41 mouse cellular contexts compared by ENCODE assay signal in genomic region chr11:100255514-100255913, GRCm38 (mm10). TPM values are rescaled to one million over a fixed set of nuclear protein-coding genes. Genes with fewer than 3 reads are reported as not detected.
"Had no signal": no experiment of that assay in that cellular context is flagged by ENCODE, and none has a peak within 500 bp of the region (broad histone marks: within the 10 kb centered on the region; RNA-seq: fewer than 3 reads in every experiment).

No protein-coding gene starts in this region.

- H3K27me3 ChIP-seq: hindbrain, embryonic 12.5 days; intestine, embryonic 15.5 days; limb, embryonic 12.5 days; liver, embryonic 13.5 days; liver, embryonic 15.5 days had no signal

- H3K4me3 ChIP-seq: gastrocnemius, adult 2 months; heart, embryonic 10.5 days; heart, embryonic 12.5 days; hindbrain, embryonic 10.5 days; hindbrain, embryonic 12.5 days; intestine, embryonic 15.5 days; left cerebral cortex, adult 2 months; limb, embryonic 10.5 days; limb, embryonic 12.5 days; liver, embryonic 13.5 days; liver, embryonic 15.5 days had no signal

- H3K36me3 ChIP-seq: heart, embryonic 10.5 days; heart, embryonic 12.5 days; hindbrain, embryonic 10.5 days; hindbrain, embryonic 12.5 days; intestine, embryonic 15.5 days; limb, embryonic 10.5 days; limb, embryonic 12.5 days; liver, embryonic 13.5 days; liver, embryonic 15.5 days had no signal

- DNase-seq: gastrocnemius, adult 2 months; gastrocnemius, postnatal 10 days; gastrocnemius, postnatal 25 days; heart, postnatal 10 days; heart, postnatal 4 days; kidney, adult 18-20 months; kidney, adult 8-10 months; kidney, postnatal 14 days; kidney, postnatal 36 days; layer of hippocampus, adult 9-11 months; layer of hippocampus, postnatal 36 days; liver; liver, embryonic 13.5 days had no signal

- H3K27ac ChIP-seq: gastrocnemius, adult 2 months; heart, embryonic 10.5 days; hindbrain, embryonic 10.5 days; hindbrain, embryonic 12.5 days; hindbrain, embryonic 14.5 days; intestine, embryonic 15.5 days; left cerebral cortex, adult 2 months; limb, embryonic 10.5 days; limb, embryonic 12.5 days; liver, embryonic 13.5 days; liver, embryonic 15.5 days had no signal

- H3K4me2 ChIP-seq: heart, embryonic 12.5 days; hindbrain, embryonic 12.5 days; hindbrain, embryonic 14.5 days; intestine, embryonic 15.5 days; limb, embryonic 12.5 days; liver, embryonic 11.5 days; liver, embryonic 13.5 days; liver, embryonic 15.5 days had no signal

- H3K9me3 ChIP-seq: heart, embryonic 10.5 days; heart, embryonic 12.5 days; hindbrain, embryonic 10.5 days; hindbrain, embryonic 12.5 days; intestine, embryonic 15.5 days; limb, embryonic 10.5 days; limb, embryonic 12.5 days; liver, embryonic 13.5 days; liver, embryonic 15.5 days had no signal

- H3K4me1 ChIP-seq: heart, embryonic 12.5 days; hindbrain, embryonic 12.5 days; intestine, embryonic 15.5 days; limb, embryonic 12.5 days; liver, embryonic 13.5 days; liver, embryonic 15.5 days had no signal

- H3K9ac ChIP-seq: heart, embryonic 12.5 days; hindbrain, embryonic 12.5 days; hindbrain, embryonic 14.5 days; intestine, embryonic 15.5 days; limb, embryonic 12.5 days; liver, embryonic 13.5 days; liver, embryonic 15.5 days had no signal

- ATAC-seq: hindbrain, embryonic 16.5 days; inflammation-experienced regulatory T-cells, adult 6 months; intestine, embryonic 15.5 days; intestine, postnatal 0 days had no signal

RNA-seq across cellular contexts. Expression of gene Krt17, which starts 5.3 kb away (rescaled TPM):
- total RNA-seq: gastrocnemius, adult 2 months; gastrocnemius, postnatal 25 days; granulocyte monocyte progenitor cell, adult 5-6 weeks; heart, adult 8-10 months; heart, postnatal 10 days; heart, postnatal 25 days; layer of hippocampus, adult 18-20 months; layer of hippocampus, adult 8-10 months; layer of hippocampus, postnatal 14 days; layer of hippocampus, postnatal 36 days; left cerebral cortex, adult 2 months; left cerebral cortex, postnatal 14 days; left cerebral cortex, postnatal 36 days had no signal

RNA-seq across cellular contexts. Expression of gene Krt16, which starts 6.8 kb away (rescaled TPM):
- total RNA-seq: gastrocnemius, adult 2 months; gastrocnemius, postnatal 10 days; gastrocnemius, postnatal 25 days; granulocyte monocyte progenitor cell, adult 5-6 weeks; heart, adult 8-10 months; heart, postnatal 10 days; heart, postnatal 25 days; heart, postnatal 4 days; layer of hippocampus, adult 18-20 months; layer of hippocampus, adult 8-10 months; layer of hippocampus, postnatal 14 days; layer of hippocampus, postnatal 36 days; left cerebral cortex, adult 2 months; left cerebral cortex, postnatal 14 days; left cerebral cortex, postnatal 36 days had no signal
- polyA plus RNA-seq: heart, embryonic 10.5 days; heart, embryonic 12.5 days; heart, embryonic 14.5 days; hindbrain, embryonic 10.5 days; hindbrain, embryonic 12.5 days; hindbrain, embryonic 14.5 days; hindbrain, embryonic 16.5 days; inflammation-experienced regulatory T-cells, adult 6 months; intestine, embryonic 15.5 days; intestine, postnatal 0 days; kidney, embryonic 14.5 days; kidney, embryonic 16.5 days; limb, embryonic 10.5 days; limb, embryonic 12.5 days; liver, embryonic 11.5 days; liver, embryonic 13.5 days; liver, embryonic 15.5 days had no signal

RNA-seq across cellular contexts. Expression of gene Krt42, which starts 14.2 kb away (rescaled TPM):
- total RNA-seq: gastrocnemius, adult 2 months; gastrocnemius, postnatal 10 days; gastrocnemius, postnatal 25 days; gastrocnemius, postnatal 4 days; granulocyte monocyte progenitor cell, adult 5-6 weeks; heart, adult 8-10 months; heart, postnatal 10 days; heart, postnatal 25 days; heart, postnatal 4 days; layer of hippocampus, adult 18-20 months; layer of hippocampus, adult 8-10 months; layer of hippocampus, postnatal 14 days; layer of hippocampus, postnatal 36 days; left cerebral cortex, adult 2 months; left cerebral cortex, postnatal 14 days; left cerebral cortex, postnatal 36 days had no signal
- polyA plus RNA-seq: heart, embryonic 10.5 days; heart, embryonic 12.5 days; heart, embryonic 14.5 days; heart, embryonic 16.5 days; hindbrain, embryonic 10.5 days; hindbrain, embryonic 12.5 days; hindbrain, embryonic 14.5 days; hindbrain, embryonic 16.5 days; inflammation-experienced regulatory T-cells, adult 6 months; intestine, embryonic 15.5 days; kidney, embryonic 14.5 days; kidney, embryonic 16.5 days; large intestine, adult 2 months; limb, embryonic 10.5 days; limb, embryonic 12.5 days; liver, embryonic 11.5 days; liver, embryonic 13.5 days; liver, embryonic 15.5 days had no signal

RNA-seq across cellular contexts. Expression of gene Krt14, which starts 48.2 kb away (rescaled TPM):
- total RNA-seq: gastrocnemius, adult 2 months; gastrocnemius, postnatal 10 days; gastrocnemius, postnatal 25 days; granulocyte monocyte progenitor cell, adult 5-6 weeks; layer of hippocampus, adult 18-20 months; layer of hippocampus, adult 8-10 months; layer of hippocampus, postnatal 14 days; layer of hippocampus, postnatal 36 days; left cerebral cortex, adult 2 months; left cerebral cortex, postnatal 14 days; left cerebral cortex, postnatal 36 days had no signal
- polyA plus RNA-seq: inflammation-experienced regulatory T-cells, adult 6 months; kidney, embryonic 14.5 days had no signal
